Comparison of ENCODE assay signal across 16 mouse cellular contexts in the genomic region with DNA sequence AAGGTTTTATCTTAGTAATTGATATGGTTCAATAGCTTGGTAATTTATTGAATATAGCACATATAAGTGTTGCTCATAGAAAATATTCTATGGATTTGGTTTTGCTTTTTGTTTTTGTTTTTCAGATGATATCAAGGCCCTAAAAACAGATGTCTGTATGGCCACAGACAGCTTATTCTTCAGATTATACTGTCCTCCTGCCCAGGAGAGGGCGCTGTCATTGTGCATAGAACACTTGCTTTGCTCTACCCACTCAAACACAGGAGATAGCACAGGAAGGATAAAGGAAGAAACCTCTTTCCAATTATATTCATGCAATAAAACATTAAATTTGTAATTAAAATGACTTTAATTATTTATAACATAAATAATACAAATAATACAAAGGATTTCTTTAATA.
A peak's percentile ranks its signal among the peaks of the same experiment; 100 is the strongest.
DNase-seq lines count a peak whose midpoint lies in the region.
"Had no signal": no experiment of that assay in that cellular context is flagged by ENCODE, and none has a peak within 500 bp of the region (broad histone marks: within the 10 kb centered on the region; RNA-seq: fewer than 3 reads in every experiment).

No protein-coding gene starts in this region.

- DNase-seq in adrenal gland, postnatal 14 days = peak; percentile 9
- no peak for DNase-seq in adrenal gland, postnatal 4 days (ENCODE audit: low spot score in 2 of 2)
- DNase-seq in kidney, postnatal 10 days = peak; percentile 7
- no peak for DNase-seq in kidney, postnatal 14 days
- DNase-seq in retina, embryonic 14.5 days (ENCODE audit: low spot score) = peak; percentile 6
- DNase-seq in retina, postnatal 1 day = no peak
- peak; percentile 12 for DNase-seq in adipocyte (ENCODE audit: low spot score)
- DNase-seq in thymus, adult 18-20 months = no peak
- DNase-seq: cerebellum, adult 8-10 months; gastrocnemius, postnatal 14 days; heart, postnatal 4 days; layer of hippocampus, postnatal 36 days; left cerebral cortex, postnatal 4 days; liver; lung, postnatal 10 days; thymus, postnatal 4 days had no signal

Comparison
In these comparisons a context has a peak if more than half of its experiments do, and no peak if none do; other contexts are left out.
1. DNase-seq: peak in adrenal gland, postnatal 14 days (single experiment), kidney, postnatal 10 days (single experiment), retina, embryonic 14.5 days (single experiment) and adipocyte (single experiment); none in adrenal gland, postnatal 4 days (0 of 2), kidney, postnatal 14 days (single experiment), retina, postnatal 1 day (single experiment) and thymus, adult 18-20 months (0 of 2).